Mouse (Mus musculus): Measurements from ENCODE around the gene Wnt4.

The Wnt4 gene

DNA sequence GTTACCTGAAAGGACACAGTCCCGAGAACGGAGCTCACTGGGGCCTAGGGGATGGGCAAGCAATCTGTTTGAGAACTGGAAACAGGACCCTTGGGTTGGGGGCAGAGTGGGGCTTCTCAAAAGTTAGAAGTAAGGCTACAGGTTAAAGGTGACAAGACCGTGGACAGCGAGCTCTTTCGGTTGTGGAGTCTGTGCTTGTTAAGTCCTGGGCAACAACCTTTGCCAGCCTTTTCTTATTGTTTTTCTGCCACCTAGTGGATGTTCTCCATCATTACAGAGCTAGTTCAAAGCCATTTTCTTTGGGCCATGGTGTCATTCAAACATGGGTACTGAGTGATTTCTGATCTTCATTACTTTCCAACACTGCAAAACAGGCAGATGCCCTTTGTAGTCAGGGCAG is 31.1 kb downstream of the Wnt4 start:
- DNase-seq, result no peak

GRCm38 (mm10) chr4:137313511-137313910 is 36.2 kb downstream of the Wnt4 start:
- DNase-seq, result no peak

DNA sequence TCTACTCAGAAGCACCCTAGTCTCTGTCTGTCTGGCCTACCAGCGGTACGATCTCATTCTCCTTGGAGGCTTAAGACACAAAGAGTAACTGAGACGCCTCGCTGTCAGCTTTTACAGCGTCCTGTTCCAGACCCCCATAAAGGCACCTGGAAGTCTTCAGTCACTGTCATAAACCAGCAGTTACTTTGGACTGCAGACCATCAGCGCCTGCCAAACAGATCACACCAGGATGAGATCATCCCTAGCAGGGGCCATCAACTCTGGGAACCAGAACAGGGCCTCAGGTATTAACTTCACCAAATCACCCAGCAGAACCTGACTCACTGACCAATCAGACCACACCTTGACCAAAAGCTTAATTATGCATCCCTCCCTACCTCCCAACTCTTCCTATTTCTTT is 37.3 kb downstream of the Wnt4 start:
- DNase-seq, result no peak

DNA sequence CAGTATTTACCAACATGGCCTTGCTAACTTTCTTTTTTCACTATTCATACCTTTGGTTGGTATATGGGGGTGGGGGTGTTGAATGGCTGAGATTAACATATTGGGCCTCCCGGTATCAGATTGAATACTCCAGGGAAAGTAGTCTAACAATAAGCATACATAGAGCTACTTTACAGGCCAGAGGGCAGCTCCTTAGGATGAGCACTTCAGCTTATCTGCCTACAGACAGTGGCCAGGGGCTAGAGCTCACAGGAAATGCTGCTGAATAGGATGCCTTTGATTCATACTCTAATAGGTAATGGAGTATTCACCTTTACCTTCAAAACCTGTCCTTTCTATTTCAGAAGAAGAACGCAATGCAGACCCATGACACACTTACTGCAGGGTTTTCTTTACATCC is 37.8 kb downstream of the Wnt4 start:
- DNase-seq, result no peak

DNA sequence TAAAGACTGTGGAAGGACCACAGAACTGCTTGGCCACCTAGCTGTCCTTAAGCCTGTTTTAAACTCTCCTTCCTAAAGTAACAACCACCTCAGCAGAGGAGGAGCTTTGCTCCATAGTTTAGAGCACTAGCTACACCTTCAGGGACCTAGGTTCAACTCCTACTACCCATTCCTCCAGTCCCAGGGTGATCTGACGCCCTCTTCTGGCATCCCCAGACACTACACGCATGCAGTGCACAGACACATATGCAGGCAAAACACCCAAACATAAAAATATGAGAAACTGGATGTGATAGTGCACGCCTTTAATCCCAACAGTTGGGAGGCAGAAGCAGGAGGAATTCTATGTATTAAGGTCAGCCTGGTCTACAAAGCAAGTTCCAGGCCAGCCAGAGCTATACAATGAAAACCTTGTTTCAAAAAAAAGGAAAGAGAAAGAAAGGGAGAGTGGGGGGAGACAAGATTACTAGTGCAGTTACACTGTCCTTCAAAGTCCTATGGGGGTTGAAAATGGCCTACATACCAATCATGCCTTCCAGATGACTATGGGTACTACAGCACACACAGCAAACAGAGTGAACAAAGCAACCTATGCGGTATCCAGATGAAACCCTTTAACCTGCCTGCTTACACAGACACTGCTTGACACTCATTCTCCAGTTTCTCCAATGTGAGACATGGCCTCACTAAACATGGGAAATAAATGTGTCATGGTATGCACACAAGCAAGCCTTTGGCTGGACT is 38.9 kb downstream of the Wnt4 start:
- no peak for DNase-seq

DNA sequence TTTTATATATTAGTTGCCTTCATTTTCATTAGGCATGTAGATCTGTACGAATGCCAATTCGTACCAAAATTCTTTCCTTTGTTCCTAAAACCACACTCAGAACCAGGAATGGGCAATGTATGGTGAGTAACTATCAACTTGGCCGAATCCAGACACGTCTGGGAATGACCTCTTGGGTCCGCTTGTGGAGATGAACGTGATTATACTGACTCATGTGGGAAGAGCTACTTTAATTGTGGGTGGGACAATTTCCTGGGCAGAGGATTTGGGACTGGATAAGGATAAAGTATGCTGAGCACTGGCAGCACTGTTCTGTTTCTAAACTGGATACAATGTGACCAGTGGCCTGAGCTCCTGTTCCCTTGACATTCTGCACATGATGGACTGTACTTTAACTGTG is 47.6 kb downstream of the Wnt4 start:
- no peak for DNase-seq

DNA sequence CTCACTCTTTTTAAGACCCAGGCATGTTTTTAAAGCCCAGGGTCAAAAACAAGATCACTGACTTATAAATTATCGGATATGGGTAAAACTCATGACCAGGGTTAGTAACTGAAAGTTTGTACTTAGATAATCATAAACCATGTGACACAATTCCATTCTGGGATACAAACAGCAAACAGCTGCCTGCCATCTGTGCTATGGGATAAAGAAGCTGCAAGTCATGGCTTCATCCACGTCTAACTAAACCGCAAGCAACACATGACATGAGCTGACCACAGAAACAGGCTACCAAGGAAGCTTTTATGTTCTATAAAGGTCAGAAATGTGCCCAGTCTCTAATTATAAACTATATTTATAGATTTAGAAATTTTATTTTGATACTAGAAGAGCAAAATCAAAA is 49.2 kb downstream of the Wnt4 start:
- no peak for DNase-seq

- DNase-seq, result no peak
These were observed 54.8 kb downstream of the Wnt4 start for GRCm38 (mm10) chr4:137332051-137332450.

DNA sequence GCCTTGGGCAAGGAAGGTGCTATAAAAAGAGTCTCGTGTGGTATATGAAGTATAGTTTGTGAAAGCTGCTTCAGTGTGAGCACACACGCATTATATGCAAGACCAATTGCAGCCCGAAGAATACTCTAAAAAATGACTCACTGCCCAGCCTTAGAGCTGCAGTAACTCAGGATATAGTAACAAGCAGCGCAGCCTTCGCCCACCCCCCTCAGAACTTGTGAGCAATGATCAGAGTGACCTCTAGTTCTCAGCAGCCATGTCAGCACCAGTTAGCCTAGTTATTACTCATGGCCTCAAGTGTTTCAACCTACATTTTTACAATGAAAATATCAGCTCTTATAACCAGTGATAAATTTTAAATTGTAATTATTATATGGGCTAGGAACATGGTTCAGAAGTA is 59.2 kb downstream of the Wnt4 start:
- no peak for DNase-seq

DNA sequence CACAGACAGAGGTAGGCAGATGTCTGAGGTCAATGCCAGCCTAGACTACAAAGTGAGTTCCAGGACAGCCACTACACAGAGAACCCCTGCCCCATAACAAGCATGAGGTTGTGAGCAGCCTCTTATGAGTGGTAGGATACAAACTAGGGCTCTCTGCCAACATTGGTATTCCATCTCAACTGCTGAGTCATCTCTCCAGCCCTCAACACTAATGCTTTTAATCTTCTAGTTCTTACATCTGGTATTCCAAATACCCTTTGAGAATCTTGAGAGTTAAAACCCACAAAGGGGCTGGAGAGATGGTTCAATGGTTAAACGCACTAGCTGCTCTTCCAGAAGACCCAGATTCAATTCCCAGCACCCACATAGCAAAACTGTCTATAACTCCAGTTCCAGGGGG is 62.1 kb downstream of the Wnt4 start:
- no peak for DNase-seq

GRCm38 (mm10) chr4:137342816-137343215 is 65.5 kb downstream of the Wnt4 start:
- no peak for DNase-seq

GRCm38 (mm10) chr4:137345112-137345511 is 67.8 kb downstream of the Wnt4 start:
- DNase-seq, result no peak

DNA sequence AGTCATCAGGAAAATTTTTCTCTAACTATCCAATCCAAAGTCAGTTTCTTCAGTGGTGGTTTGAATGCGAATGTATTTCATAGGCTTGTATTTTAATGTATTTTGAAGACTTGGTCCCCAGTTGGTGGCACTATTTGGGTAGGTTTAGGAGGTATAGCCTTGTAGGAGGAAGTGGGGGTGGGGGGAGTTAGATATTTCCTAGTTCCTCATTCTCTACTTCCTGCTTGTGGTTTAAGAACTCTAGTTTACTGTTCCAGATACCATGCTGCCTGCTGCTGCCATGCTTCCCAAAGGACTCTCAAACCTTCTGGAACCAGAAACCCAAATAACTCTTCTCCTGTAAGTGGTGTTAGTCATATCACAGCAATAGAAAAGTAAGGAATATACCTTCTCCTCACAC is 68.5 kb downstream of the Wnt4 start:
- no peak for DNase-seq
